Mouse (Mus musculus) neutrophil, adult 83 days (primary cell): ENCODE measurements around the gene Gm17490. TPM values are rescaled to one million over a fixed set of nuclear protein-coding genes. Genes with fewer than 3 reads are reported as not detected.

Source experiments
- total RNA-seq, 2 experiments: library from RNA; stranded (reverse); gene quantifications; one replicate each; pipeline ENCODE4 v1.2.4; 2023

Gene Gm17490
- not detected for total RNA-seq

DNA sequence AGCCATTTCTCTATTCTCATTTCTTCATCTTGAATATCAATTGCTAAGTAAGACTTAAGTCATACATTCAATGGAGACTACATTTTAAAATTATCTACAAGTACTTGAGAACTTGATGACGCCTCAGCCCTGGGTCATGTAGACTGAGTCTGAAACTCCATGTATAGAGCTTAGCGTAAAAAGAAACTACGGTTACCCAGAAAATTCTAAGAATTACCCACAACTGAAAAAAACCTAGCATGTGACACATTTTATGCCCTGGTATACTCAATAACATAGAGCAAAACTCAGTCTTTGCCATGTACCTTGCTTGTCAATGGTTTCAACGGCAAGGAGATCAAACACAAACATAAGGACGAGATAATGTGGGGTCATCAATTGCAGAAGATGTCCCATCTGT, at the start of gene Gm17490:
Gm17490 (minus strand) TSS at position 375 of the 400 bp plus-strand sequence.

GRCm38 (mm10) chr2:11642451-11642941, 16.4 kb upstream of the Gm17490 start, which contains the start of gene Il2ra:
Gene Il2ra, plus strand, starts transcription at chr2:11642807.

DNA sequence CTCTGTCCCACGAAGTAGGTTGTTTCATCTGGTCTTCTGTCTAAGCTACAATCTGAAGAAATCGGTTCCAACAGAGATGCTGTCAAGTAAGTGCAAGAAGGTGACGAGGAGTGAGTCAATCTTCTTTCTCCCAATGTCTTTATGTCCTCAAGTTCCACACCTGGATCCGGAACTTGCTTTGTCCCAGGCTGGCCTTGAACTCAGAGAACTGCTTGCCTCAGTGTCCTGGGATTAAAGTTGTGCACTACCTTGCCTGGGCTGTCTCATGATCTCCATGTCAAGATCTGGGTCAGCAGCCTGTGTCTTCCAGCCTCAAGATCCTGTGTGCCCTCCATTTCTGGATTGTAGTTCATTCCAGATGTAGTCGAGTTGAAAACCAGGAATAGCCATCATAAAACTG, 22.0 kb downstream of the Gm17490 start, which contains the start of gene Rbm17:
Rbm17 (minus strand) TSS at position 101 of the 400 bp plus-strand sequence.

Other genes starting within 250 kb of the Gm17490 start
- 10 to 100 TPM; 57.9 to 59.2 TPM for gene Pfkfb3, start 72.2 kb downstream of the Gm17490 start, total RNA-seq
- 10 to 100 TPM; 74.0 to 90.2 TPM for gene Rbm17, start 22.1 kb downstream of the Gm17490 start, total RNA-seq
- under 1 TPM; 0.24 to 0.33 TPM for gene Il2ra, start 16.5 kb upstream of the Gm17490 start, total RNA-seq
- gene Il15ra, start 79.0 kb upstream of the Gm17490 start, total RNA-seq = 1 to 10 TPM; 7.3 to 9.5 TPM
- 10 to 100 TPM; 70.0 to 70.7 TPM for gene Fbh1, start 151.3 kb upstream of the Gm17490 start, total RNA-seq
- gene Ankrd16, start 151.6 kb upstream of the Gm17490 start, total RNA-seq = 10 to 100 TPM; 64.2 to 75.6 TPM